Mouse (Mus musculus) layer of hippocampus, adult 18-20 months (tissue): Measurements from ENCODE around the gene Skor1. TPM values are rescaled to one million over a fixed set of nuclear protein-coding genes. Genes with fewer than 3 reads are reported as not detected.

Source experiments
- DNase-seq, 2 experiments: peaks; one replicate each; pipeline ENCODE4 v3.0.0; 2022; ENCODE audit warnings: low spot score in 2 of 2
- total RNA-seq, 2 experiments: library from RNA; stranded (reverse); gene quantifications; 2 replicates each; pipeline ENCODE4 v1.2.3; 2021

Skor1 gene
- total RNA-seq, 2 experiments from 2014 or later = 0.07 to 0.15 TPM

DNA sequence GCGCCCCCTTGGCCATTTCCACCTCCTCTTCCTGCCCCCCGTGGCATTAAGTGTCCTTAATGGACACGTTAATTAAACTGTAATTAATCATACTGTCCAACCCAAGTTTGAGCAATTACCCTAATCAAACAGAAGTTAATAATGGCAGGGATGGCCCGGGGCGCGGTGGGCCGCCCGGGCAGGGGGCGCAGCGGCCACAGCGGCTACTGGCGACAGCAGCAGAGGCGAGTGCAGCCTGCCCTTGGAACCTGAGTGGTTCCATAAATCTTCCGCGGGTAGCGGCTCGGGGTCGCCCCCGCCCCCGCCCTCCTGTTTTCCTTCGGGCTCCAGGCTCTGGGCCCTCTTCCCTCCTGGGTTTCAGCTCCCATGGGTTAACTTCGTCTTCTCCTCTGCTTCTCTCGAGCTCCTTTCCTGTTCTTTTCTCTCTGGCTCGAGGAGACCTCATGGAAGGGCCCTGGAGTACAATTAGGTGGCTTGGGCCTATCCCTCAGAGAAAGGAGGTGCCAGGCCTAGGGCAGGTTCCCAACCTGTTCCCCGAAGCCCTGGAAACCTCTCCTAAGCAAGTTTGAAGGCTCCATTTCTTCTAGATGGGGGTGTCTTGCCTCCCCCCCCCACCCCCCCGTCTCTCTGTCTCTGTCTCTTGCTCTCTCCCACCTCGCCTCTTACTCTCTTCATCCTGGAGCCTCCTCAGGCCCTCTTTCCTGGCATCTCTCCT, 1.5 kb upstream of the Skor1 start:
- DNase-seq = no peak

DNA sequence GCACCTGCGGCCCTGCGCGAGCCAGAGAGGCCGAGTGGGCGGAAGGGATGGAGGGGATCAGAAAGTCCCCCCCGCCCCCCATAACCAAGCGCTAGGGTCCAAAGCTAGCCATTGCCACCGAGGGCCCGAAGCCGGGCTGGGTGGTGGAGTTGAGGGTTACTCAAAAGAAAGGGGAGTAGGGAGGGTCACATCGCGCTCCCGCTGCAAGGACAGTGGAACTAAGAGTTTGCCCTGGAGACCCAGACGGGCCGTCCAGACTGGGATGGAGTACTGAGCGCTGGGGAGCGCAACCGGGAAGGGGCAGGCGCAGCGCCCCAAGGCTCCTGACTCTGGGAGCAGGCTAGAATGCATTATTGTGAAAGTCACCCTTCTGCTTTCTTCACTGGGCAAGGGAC, 608 bp upstream of the Skor1 start:
- no peak for DNase-seq

GRCm38 (mm10) chr9:63147786-63148409, 863 bp downstream of the Skor1 start:
- DNase-seq = no peak

GRCm38 (mm10) chr9:63147296-63147695, 1.5 kb downstream of the Skor1 start:
- DNase-seq = no peak

DNA sequence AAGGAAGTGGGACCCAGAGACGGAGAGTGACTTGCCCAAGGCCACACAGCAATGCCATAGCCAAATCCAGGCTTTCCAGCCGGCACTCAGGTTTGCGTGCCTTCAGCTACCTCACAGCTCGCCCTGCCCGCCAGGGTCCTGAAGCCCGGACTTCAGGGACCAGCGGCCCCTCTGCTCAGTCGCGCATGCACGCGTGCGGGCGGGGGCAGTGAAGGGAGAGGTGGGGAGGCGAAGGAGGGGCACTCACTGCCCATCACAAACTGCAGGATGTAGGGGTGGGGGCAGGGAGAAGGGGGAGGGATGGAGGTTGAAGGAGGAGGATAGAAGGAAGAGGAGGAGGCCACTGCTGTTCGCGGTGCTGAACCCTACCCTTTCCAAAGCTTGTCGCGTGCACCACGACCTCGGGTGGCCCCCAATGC, 1.9 kb downstream of the Skor1 start:
- DNase-seq = no peak

DNA sequence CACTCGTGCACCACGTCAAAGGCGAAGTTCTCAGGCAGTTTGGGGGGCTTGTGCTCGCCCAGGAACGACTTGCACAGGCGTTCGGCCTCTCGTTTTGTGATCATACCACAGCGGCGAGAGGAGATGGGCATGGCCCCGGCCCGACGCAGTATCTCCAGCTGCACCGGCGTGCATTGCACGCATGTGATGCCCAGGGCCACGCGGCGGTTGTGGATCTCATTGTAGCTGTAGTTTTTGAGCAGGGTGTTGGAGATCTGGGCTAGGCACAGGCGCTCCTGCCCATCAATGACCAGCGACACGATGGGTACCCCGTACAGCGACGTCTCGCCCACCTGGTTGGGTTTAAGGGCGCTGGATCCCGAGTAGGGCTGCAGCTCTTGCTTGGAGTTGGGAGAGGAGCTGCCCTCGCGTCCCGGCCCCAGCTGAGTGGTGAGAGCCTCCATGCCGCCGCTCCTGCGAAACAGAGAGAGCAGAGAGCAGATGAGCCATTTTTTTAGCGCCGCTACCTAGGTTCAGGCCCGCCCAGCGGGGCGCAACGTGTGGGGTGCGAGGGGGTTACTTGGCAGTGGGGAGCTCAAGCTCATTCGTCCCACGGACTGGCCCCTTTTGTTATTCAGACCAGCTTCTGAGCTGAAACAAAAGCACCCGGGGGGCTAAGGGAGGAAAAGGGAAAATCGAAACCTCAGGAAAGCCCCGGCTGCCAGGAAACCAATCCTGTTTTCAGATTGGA, 2.5 kb downstream of the Skor1 start:
- DNase-seq = no peak

DNA sequence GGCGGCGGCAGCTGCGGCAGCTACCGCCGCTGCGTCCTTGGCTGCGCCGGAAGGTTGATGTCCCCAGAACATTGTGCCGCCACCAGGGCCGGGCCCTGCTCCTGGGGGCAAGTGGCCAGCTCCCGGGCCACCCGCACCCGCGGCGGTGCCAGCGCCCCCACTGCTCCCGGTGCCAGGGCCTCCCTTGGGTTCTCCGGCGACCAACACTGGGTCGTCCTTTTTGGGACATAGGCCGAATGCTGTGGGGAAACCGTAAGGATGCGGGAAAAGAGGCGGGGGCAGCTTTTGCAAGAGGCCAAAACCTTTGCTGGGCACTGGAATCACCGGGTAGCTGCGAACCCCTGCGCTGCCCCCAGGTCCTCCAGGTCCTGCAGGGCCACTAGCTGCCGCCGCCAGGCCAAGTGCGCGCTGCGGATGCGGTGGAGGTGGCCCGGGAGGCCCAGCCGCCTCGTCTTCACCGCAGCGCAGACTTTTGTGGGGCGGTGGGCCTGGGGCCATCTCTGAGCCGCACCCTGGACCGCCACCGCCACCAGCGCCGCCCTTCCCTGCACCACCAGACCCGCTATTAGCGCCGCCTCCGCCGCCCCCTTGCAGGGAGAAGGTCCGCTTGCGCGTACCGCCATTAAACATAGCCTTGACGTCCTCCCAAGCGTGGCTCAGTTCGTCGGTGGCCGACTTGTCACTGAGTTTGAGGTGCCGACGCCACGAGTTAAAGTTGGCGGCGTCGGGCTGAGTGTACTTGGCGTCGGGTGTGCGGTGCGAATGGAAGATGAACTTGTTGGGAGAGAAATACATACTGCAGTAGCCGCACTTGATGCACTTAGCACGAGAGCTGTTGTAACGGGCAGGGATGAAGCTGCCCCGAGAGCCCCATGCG, 3.3 kb downstream of the Skor1 start:
- DNase-seq = no peak

DNA sequence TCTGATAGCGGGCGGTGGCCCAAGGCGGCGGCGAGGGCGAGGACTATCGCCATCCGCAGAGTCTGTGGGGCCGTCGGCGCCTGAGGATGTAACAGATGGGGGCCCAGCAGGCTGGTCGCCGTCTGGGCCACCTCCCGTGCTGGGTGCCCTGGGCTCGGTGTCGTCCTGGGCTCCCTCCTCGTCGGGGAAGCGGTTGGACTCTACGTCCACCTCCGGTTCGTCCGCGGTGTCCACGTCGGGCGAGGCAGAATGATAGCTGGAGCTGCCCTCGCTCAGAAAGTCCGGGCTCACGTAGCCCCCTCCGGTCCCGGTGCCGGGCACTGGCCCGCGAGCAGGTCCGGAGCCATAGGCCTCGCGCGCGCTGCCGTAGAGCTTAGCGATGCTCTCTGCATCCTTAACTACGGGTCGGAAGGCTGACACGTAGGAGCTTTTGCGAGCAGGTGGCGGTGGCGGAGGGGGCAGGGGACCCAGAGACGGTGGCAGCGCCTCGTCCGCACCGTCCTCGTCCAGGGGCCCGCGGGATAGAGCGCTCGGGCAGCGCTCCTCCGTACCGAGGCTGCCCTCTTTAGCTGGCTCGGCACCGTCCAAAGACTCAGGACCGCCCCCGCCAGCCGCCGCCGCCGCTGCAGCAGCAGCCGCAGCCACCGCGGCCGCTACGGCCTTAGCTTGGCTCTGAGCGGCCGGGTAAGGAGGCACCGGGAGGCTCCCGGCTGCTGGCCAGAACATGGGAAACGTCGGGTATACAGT, 4.1 kb downstream of the Skor1 start:
- DNase-seq = no peak

DNA sequence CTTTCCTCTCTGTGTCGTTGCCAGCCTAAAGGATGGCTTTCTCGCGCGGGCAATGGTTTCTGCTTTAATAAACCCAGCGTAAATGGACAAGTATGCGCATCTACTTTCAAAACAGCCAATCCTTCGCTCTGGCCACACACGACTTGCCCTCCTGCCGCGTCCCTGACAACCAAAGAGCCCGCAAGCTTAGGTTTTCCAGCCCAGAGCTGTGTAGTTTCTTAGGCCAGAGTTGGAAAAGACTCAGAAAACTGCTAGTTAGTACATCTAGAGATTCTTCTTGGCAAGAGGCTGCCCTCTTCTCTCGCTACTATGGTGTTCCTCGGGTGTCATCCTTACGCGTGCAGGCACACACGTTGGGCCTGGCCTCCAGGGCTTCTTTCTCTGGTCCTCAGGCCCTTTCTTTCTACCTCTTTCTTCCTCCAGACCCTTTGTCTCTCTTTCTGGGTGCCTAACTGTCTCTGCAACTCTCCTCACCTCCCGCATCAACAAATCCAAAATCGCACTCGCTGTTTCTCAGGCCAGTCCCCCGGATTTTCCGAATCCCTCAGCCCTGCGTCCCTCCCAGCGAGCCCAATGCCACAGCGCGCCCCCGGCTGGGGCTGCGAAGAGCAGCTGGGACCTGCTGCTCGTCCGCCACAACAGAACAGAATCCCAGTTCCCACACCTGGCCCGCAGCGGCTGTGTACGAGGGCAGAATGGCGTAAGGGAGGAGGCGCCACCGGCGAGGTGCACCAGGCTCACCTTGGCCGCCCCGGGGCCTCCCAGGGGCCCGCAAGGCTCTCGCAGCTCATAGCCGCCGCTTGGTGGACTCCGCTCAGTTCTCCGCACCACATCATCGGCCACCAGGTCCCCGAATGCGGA, 4.9 kb downstream of the Skor1 start:
- DNase-seq = no peak

- DNase-seq = no peak
Observed at GRCm38 (mm10) chr9:63143227-63143626, 5.5 kb downstream of the Skor1 start.

DNA sequence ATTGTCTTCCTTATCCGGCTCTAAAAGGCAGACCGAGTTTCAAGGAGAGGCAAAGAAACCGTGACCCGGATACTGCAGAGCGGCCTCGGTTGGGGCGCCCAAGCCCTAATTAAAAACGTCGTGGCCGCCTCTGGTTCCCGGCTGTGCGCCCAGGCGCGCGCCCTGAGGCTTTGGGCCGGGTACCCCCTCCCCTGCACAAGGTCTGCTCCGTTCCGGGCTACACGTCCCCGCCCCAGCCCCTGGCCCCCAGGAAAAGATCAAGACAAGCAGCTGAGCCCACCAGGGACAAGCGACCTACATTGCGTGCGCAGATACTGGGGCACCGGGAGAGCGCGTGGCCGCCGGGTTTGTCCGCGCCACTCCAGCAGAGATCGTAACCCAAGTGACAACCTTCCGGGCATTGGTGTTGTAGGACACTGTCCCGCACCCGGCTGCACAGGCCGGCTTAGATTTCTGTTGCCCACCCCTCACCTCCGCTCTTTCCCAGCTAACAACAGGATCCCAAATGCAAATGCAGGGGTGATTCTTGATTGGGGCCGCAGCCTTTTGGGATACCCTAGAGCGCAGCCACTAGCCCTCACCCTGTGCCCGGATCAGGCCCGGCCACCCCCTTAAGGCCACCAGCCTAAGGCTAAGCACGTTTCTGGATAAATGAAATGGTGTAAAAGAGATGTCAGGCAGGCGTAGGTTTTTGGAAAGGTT, 6.3 kb downstream of the Skor1 start:
- no peak for DNase-seq

DNA sequence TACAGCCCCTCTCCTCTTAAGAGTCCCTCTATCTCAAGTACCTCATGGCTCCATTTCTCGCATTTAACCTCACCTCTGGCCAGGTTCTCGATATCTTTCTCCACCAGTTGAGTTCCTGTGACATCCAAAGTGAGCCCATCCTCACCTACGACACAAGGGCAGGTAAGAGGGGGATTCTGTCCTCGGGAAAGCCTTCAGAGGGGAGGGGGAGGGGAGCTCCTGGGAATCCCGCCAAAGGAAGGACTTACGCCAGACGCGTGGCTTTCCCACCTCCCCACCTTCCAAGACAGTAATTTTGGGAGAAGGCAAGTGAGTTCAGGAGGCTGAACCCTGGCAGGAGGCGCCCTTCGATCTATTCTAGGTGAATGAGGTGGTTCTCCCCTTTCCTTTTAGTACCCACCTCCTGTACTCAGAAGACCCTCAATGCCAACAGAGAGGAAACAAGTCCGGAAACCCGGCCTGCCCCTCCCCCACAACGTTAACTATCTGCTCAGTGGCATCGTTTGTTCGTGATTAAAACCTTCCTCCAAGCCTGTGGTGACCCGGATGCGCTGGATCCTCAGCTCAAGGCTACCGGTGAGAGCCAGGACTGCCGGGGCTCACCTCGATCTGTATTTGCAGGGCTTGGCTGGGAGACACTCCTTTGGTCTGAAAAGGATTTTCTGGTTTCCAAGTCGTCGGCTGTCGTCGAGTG, 7.0 kb downstream of the Skor1 start:
- no peak for DNase-seq

DNA sequence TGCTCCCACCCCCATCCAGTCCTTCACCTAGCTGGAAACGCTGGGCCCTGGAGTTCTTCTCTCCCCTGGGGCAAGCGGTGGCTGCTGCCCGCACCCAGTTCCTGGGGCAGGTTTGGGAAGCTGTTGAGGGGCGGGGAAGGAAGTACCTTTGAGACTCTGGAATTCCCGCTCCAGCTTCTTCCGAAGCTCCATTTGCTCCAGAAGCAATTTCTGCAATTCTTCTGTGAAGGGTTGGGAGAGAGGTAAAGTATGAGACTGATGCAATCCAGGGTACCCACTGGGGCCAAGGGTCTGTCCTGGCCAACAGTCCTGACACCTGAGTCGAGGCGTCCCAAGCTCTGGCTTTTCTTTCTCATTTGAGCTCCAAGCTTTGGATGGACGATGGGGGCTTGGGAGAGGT, 8.6 kb downstream of the Skor1 start:
- DNase-seq = no peak

DNA sequence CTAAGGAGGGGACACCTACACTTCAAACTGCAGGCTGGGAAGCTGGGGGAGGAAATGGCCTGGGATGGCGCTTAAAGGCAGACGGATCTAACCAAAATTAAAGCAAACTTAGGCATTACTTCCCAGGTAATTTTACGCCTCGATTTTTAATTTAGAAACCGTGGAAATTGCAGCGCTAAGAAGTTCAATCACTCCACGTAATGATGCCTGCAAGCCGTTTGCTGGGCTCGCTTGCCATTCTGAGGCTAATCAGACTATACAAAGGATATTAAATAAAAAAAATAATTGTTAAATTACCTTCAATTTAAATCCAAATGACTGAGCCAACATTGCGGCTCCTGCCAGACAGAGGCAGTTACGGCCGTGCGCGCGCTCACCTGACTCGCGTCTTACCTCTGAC, 9.1 kb downstream of the Skor1 start:
- DNase-seq = no peak

GRCm38 (mm10) chr9:63138481-63138967, 10.2 kb downstream of the Skor1 start:
- no peak for DNase-seq

GRCm38 (mm10) chr9:63137615-63137915, 11.2 kb downstream of the Skor1 start:
- DNase-seq = no peak

GRCm38 (mm10) chr9:63136756-63137614, 11.8 kb downstream of the Skor1 start:
- DNase-seq = no peak

GRCm38 (mm10) chr9:63136241-63136640, 12.5 kb downstream of the Skor1 start:
- DNase-seq = no peak
